Mouse (Mus musculus) heart, postnatal 0 days (tissue): ENCODE results near the gene Prdm16.

Experiments
- CTCF ChIP-seq: IDR thresholded peaks from 2 replicates; pipeline ENCODE4 v1.5.1; 2016; ENCODE audit warnings: antibody characterized with exemption, control low read depth, low read depth
- EP300 ChIP-seq: IDR thresholded peaks from 2 replicates; pipeline ENCODE4 v1.6.1; 2016; ENCODE audit warnings: antibody characterized with exemption, low read depth

DNA sequence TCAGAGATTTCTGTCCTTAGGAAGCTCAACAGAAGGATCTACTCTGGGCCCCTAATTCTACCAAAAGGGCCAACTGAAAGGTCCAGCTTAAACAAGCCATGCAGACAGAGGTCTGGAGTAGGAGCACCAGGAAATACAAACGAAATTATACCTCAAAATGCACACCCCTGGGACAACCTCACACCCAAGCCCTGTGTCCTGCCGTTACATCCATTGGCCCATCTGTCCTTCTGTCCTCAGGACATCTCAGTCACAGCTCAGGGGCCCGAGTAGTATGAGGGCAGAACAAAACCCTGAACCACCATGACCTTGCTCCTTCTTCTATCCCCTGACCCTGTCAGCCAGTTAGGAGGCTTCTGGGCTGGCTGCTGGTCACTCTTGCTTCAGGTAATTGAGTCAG is 2.7 kb downstream of the Prdm16 start:
- TF ChIP-seq EP300 (no peak), CTCF (no peak)
